ENCODE assay signal across 12 mouse cellular contexts in genomic region chrX:21352350-21352749, GRCm38 (mm10).
DNase-seq lines count a peak whose midpoint lies in the region; ATAC-seq and TF ChIP-seq lines count a peak whose summit lies in the region.
"Had no signal": no experiment of that assay in that cellular context is flagged by ENCODE, and none has a peak within 500 bp of the region (broad histone marks: within the 10 kb centered on the region; RNA-seq: fewer than 3 reads in every experiment).

No protein-coding gene starts in this region.

- H3K9me3 ChIP-seq in forebrain, embryonic 14.5 days (replicated peaks; ENCODE audit: control insufficient read depth, low read length) = no peaks in the 10 kb centered on the region
- no peaks in the 10 kb centered on the region for H3K9me3 ChIP-seq in forebrain, embryonic 12.5 days
- H3K9me3 ChIP-seq in CH12.LX (replicated peaks; ENCODE audit: low read length) = no peaks in the 10 kb centered on the region
- H3K9me3 ChIP-seq: forebrain, embryonic 10.5 days; liver, embryonic 13.5 days had no signal

- no peak for TF ChIP-seq POLR2A in CH12.LX (IDR thresholded peaks at IDR 0.05; ENCODE audit: low read depth, low read length)
- no peak for TF ChIP-seq POLR2A in brain, embryonic 14.5 days (IDR thresholded peaks at IDR 0.05; ENCODE audit: borderline replicate concordance, extremely low read depth, insufficient read depth, insufficient read length, poor library complexity, severe bottlenecking)

- no peak for TF ChIP-seq EP300 in CH12.LX (IDR thresholded peaks at IDR 0.05; ENCODE audit: low read length)

- dilution Hi-C loops in CH12.LX (cut with MboI; ENCODE audit: extremely low pct_ligation_motif_present, extremely low pct_unique_long_range_greater_than_20kb, low sequenced_read_pairs) = no loop called here

- 56% methylated on average over 3 of the region's 3 CpGs for WGBS in forebrain, embryonic 14.5 days
- 44% methylated on average over 3 of the region's 3 CpGs for WGBS in forebrain, embryonic 12.5 days

- peak; percentile 41 to 46; a peak in 3 of 4 replicates for TF ChIP-seq CTCF in CH12.LX (conservative IDR thresholded peaks at IDR 0.05 in 1 of 2, IDR thresholded peaks at IDR 0.05 in 1 of 2; ENCODE audit: low read depth in 2 of 2, low read length in 2 of 2)
- TF ChIP-seq CTCF in brain, embryonic 14.5 days (IDR thresholded peaks at IDR 0.05; ENCODE audit: borderline replicate concordance, extremely low read depth, insufficient read depth, insufficient read length) = peak; percentile 32; the same call in 1 of the 2 replicates

- H3K79me2 ChIP-seq in CH12.LX (replicated peaks; ENCODE audit: control insufficient read depth, extremely low read depth, insufficient read depth, poor library complexity, severe bottlenecking) = no peaks in the 10 kb centered on the region

- H3K27me3 ChIP-seq in forebrain, embryonic 14.5 days (replicated peaks; ENCODE audit: control insufficient read depth, insufficient read depth, low read length) = no peaks in the 10 kb centered on the region
- no peaks in the 10 kb centered on the region for H3K27me3 ChIP-seq in forebrain, embryonic 12.5 days
- H3K27me3 ChIP-seq in CH12.LX (replicated peaks) = no peaks in the 10 kb centered on the region
- H3K27me3 ChIP-seq: liver, embryonic 13.5 days had no signal

- H3K4me1 ChIP-seq in forebrain, embryonic 14.5 days (ENCODE audit: control insufficient read depth, insufficient read depth, low read length) = no peaks in the 10 kb centered on the region
- no peaks in the 10 kb centered on the region for H3K4me1 ChIP-seq in forebrain, embryonic 12.5 days
- no peaks in the 10 kb centered on the region for H3K4me1 ChIP-seq in CH12.LX (ENCODE audit: control insufficient read depth in 1 of 2, insufficient read depth in 2 of 2)
- H3K4me1 ChIP-seq: forebrain, embryonic 10.5 days; liver, embryonic 13.5 days had no signal

- TF ChIP-seq RAD21 in CH12.LX (IDR thresholded peaks at IDR 0.05; ENCODE audit: low read depth, low read length) = no peak

- H3K27ac ChIP-seq in forebrain, embryonic 14.5 days (ENCODE audit: low read depth, low read length) = no peak overlapping the region
- H3K27ac ChIP-seq in forebrain, embryonic 12.5 days = no peak overlapping the region
- H3K27ac ChIP-seq in CH12.LX (ENCODE audit: insufficient read depth, low read depth) = no peak overlapping the region
- H3K27ac ChIP-seq: forebrain, embryonic 10.5 days; liver, embryonic 13.5 days had no signal

- in situ Hi-C loops in CH12.LX (cut with MboI; ENCODE audit: low pct_ligation_motif_present, low pct_unique_long_range_greater_than_20kb, low sequenced_read_pairs) = no loop called here

- H3K4me3 ChIP-seq in forebrain, embryonic 14.5 days (ENCODE audit: low read depth, low read length) = no peak overlapping the region
- no peak overlapping the region for H3K4me3 ChIP-seq in forebrain, embryonic 12.5 days (replicated peaks)
- H3K4me3 ChIP-seq in CH12.LX (replicated peaks in 1 of 3; ENCODE audit: low read depth in 2 of 3, low read length in 2 of 3, poor library complexity in 1 of 3) = no peak overlapping the region
- H3K4me3 ChIP-seq: forebrain, embryonic 10.5 days; liver, embryonic 13.5 days; myocyte had no signal

- no peak for ATAC-seq in forebrain, embryonic 14.5 days
- ATAC-seq in forebrain, embryonic 12.5 days (ENCODE audit: low FRiP score) = no peak

- intact Hi-C loops in left cerebral cortex, postnatal 14 days (cut with DNase I) = no loop called here
- intact Hi-C loops in left cerebral cortex, postnatal 4 days (cut with DNase I) = no loop called here

- DNase-seq in forebrain, embryonic 14.5 days (ENCODE audit: low spot score) = peak; percentile 49
- peak; percentile 15 to 37 for DNase-seq in left cerebral cortex, postnatal 14 days (ENCODE audit: low spot score in 2 of 2)
- DNase-seq in left cerebral cortex, postnatal 4 days = no peak
- DNase-seq in CH12.LX (ENCODE audit: extremely low read depth) = peak; percentile 24
- DNase-seq in brain, embryonic 14.5 days (ENCODE audit: low read depth) = peak; percentile 47
- no peak for DNase-seq in ovary, adult 18-20 months (ENCODE audit: low spot score)
- no peak for DNase-seq in urinary bladder, postnatal 4 days (ENCODE audit: low spot score in 2 of 2)
- DNase-seq: cerebellum, adult 9-11 months; liver, embryonic 13.5 days had no signal

- H3K36me3 ChIP-seq in forebrain, embryonic 14.5 days (ENCODE audit: control insufficient read depth, insufficient read depth, low read length) = no peaks in the 10 kb centered on the region
- no peaks in the 10 kb centered on the region for H3K36me3 ChIP-seq in forebrain, embryonic 12.5 days (replicated peaks)
- H3K36me3 ChIP-seq in CH12.LX (replicated peaks in 1 of 2; ENCODE audit: control insufficient read depth in 1 of 2, insufficient read depth in 1 of 2, low read length in 1 of 2) = no peaks in the 10 kb centered on the region
- H3K36me3 ChIP-seq: forebrain, embryonic 10.5 days; liver, embryonic 13.5 days had no signal

- H3K9ac ChIP-seq in forebrain, embryonic 14.5 days (ENCODE audit: low read length) = no peak overlapping the region
- H3K9ac ChIP-seq in forebrain, embryonic 12.5 days = no peak overlapping the region
- H3K9ac ChIP-seq in CH12.LX (ENCODE audit: insufficient read depth, low read depth) = no peak overlapping the region
- H3K9ac ChIP-seq: liver, embryonic 13.5 days had no signal

- no peak overlapping the region for H3K4me2 ChIP-seq in forebrain, embryonic 14.5 days (ENCODE audit: low read length)
- H3K4me2 ChIP-seq in forebrain, embryonic 12.5 days = no peak overlapping the region
- H3K4me2 ChIP-seq in CH12.LX (ENCODE audit: insufficient read depth, low read depth, poor library complexity, severe bottlenecking) = no peak overlapping the region
- H3K4me2 ChIP-seq: liver, embryonic 13.5 days had no signal

TF ChIP-seq in CH12.LX, 34 proteins besides CTCF, POLR2A, EP300 and RAD21:
- TF ChIP-seq ZMIZ1 (IDR thresholded peaks at IDR 0.05; ENCODE audit: low read depth, low read length) (no peak), JUN (IDR thresholded peaks at IDR 0.05; ENCODE audit: insufficient read depth, low read depth, low read length) (no peak)
TF ChIP-seq in CH12.LX: peak in this region for 0.

Comparison
In these comparisons a context has a peak if more than half of its experiments do, and no peak if none do; other contexts are left out.
1. DNase-seq: peak in forebrain, embryonic 14.5 days (single experiment), left cerebral cortex, postnatal 14 days (2 of 2), CH12.LX (single experiment) and brain, embryonic 14.5 days (single experiment); none in left cerebral cortex, postnatal 4 days (single experiment), ovary, adult 18-20 months (single experiment) and urinary bladder, postnatal 4 days (0 of 2).